Mouse (Mus musculus): ENCODE results near the gene Olfr608.

DNA sequence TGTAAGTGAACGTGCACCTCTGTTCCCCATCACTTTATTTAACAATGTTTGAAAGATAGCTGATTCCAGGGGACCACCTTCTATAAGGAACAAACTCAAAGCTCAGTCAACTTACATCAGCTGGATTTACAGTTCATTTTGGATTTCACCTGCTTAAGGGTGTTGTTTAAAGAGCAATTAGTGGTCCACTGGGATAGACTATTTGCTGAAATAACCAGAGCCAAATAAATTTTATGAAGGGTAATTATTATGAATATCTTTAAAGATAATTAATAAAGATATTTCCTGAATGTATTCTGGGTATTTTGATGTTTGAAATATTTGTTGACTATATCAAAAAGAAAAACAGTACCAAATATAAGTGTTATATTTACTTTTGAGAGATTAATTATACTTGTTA, 24.3 kb upstream of the Olfr608 start, which contains the start of gene Olfr605:
- TF ChIP-seq TAL1 (conservative IDR thresholded peaks at IDR 0.05; ENCODE audit: low read depth, low read length) (no peak), POLR2AphosphoS5 (IDR thresholded peaks at IDR 0.05; ENCODE audit: insufficient replicate concordance, low read depth, low read length) (no peak), CTCF (IDR thresholded peaks at IDR 0.05; ENCODE audit: low read depth, low read length) (no peak)

Measured in G1E (cell line).